Mouse (Mus musculus): ENCODE measurements at regions not wholly inside any gene's neighbourhood (a gene's known extent, or its start where the extent isn't known, plus 50 kb on each side); places are given as distances from the start of the nearest gene placed in this dataset.
A peak's percentile ranks its signal among the peaks of the same experiment; 100 is the strongest.

DNA sequence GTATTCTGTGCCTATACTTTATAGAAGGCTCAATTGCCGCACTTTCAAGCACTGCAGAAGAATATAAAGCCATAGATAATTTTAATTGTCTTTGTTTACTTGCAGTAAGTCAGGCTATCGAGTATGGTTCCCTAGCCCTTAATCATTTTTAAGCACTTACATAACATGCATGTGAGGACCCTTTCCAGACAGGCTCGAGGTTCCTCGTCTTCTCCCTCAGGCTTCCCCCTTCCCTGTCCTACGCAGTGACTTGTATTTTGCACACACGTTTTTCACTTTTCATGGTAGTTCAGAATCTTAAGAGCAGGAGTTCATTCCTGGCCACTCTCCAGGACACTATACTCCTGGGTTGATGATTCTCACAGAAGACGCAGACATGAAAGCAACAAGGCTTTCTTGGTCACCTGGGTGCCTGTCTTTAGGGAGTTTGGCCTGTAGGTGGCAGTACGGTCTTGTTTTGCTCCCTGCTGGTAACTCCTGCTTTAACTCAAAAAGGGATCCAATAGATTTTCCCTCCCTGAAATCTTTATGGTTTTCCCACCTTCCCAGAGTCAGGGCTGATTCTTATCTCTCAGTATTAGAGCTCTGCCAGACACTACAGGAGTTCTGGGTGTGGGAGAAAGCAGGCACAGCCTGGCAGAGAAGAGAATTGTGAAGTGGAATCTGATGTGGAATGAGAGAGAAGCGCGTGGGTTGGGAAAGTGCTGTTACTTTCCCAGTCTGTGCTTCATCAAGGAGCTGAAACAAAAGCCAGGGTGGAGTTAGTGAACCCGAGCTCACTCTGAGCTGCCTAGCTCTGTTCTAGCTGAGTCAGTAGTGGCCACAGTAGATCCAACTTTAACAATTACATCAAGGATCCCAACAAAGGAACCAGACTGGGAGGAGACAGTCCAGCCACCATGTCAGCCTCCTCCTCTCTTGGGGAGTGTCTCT is 346.5 kb upstream of the Cobl start:
- H3K9ac ChIP-seq (ENCODE audit: low read depth, low read length, severe bottlenecking) = no peak overlapping the region
- ATAC-seq (ENCODE audit: low FRiP score, low read depth) = peak; percentile 73
- no peaks in the 10 kb centered on the region for H3K36me3 ChIP-seq (ENCODE audit: control insufficient read depth, insufficient read depth, low read length)
- 36% methylated on average over 11 of the region's 11 CpGs for WGBS
- H3K4me3 ChIP-seq (replicated peaks; ENCODE audit: low read length) = no peak overlapping the region
- no peaks in the 10 kb centered on the region for H3K27me3 ChIP-seq (ENCODE audit: control insufficient read depth, insufficient read depth, low read length)
- H3K4me1 ChIP-seq (ENCODE audit: control insufficient read depth, insufficient read depth, low read length) = no peaks in the 10 kb centered on the region
- TF ChIP-seq POLR2A (IDR thresholded peaks at IDR 0.05; ENCODE audit: borderline replicate concordance, extremely low read depth, insufficient read depth, insufficient read length) = no peak
- peak; percentile 84 for DNase-seq (ENCODE audit: low spot score)
- H3K27ac ChIP-seq (replicated peaks; ENCODE audit: low read depth, low read length) = no peak overlapping the region
- H3K9me3 ChIP-seq (ENCODE audit: control insufficient read depth, low read length) = no peaks in the 10 kb centered on the region
- no peak overlapping the region; the same call in 1 of the 2 replicates for H3K4me2 ChIP-seq (replicated peaks; ENCODE audit: low read depth, low read length, severe bottlenecking)

Data from limb, embryonic 14.5 days (tissue).